Mouse (Mus musculus): ENCODE measurements around the gene Trcg1. TPM values are rescaled to one million over a fixed set of nuclear protein-coding genes. Genes with fewer than 3 reads are reported as not detected.

Trcg1 gene
- polyA plus RNA-seq, 1 experiment from 2014 or later, result not detected

- no peak overlapping the region for H3K27ac ChIP-seq (ENCODE audit: low read depth, low read length)
- no peaks in the 10 kb centered on the region for H3K9me3 ChIP-seq (ENCODE audit: control insufficient read depth, low read length)
- no peak overlapping the region for H3K9ac ChIP-seq (ENCODE audit: low read depth, low read length)
Measured at GRCm38 (mm10) chr9:57229726-57230125, 6.6 kb upstream of the Trcg1 start.

DNA sequence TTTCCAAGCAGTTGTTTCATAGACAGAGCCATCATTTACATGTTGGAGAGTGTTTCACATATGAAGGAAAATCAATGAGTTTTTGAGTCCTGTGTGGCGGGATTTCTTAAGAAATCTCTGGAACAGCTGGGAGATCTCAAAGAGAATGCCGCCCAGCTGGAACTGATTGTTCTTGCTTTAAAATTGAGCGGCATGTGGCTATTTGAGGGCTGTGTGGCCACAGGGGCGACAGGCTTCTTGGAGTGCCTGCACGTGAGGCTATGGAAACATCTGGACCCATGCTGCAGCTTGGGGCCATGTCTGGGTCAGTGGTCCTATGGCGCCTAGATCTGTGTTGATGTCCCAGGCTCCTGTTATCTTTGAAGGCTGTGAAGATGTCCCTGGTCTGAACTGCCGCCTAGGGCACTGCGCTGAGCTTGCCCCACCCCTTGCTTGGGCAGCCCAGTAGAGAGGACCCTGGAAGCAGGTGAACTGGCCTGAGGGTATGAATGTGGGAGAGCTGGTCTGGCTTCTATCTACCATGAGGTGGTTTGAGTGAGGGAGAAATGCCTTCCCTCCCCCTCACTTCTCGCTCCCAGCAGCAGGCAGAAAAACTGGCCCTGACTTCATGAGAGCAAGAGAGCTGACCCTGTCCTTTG is 6.1 kb upstream of the Trcg1 start:
- DNase-seq (ENCODE audit: low spot score) (no peak), ATAC-seq (ENCODE audit: low FRiP score) (no peak)
- Histone ChIP-seq H3K9me3 (ENCODE audit: control insufficient read depth, low read length) (no peaks in the 10 kb centered on the region), H3K27ac (ENCODE audit: low read depth, low read length) (no peak overlapping the region), H3K9ac (ENCODE audit: low read depth, low read length) (no peak overlapping the region), H3K36me3 (ENCODE audit: control insufficient read depth, insufficient read depth, low read length) (no peaks in the 10 kb centered on the region), H3K27me3 (ENCODE audit: control insufficient read depth, insufficient read depth, low read length) (no peaks in the 10 kb centered on the region), H3K4me1 (replicated peaks; ENCODE audit: control insufficient read depth, insufficient read depth, low read length) (no peaks in the 10 kb centered on the region), H3K4me3 (ENCODE audit: low read depth, low read length) (no peak overlapping the region), H3K4me2 (replicated peaks; ENCODE audit: low read depth, low read length) (no peak overlapping the region)
- 64% methylated on average over 9 of the region's 9 CpGs for WGBS

More at GRCm38 (mm10) chr9:57229726-57230125, 6.6 kb upstream of the Trcg1 start:
- 78% methylated on average over 4 of the region's 4 CpGs for WGBS
- Histone ChIP-seq H3K36me3 (ENCODE audit: control insufficient read depth, insufficient read depth, low read length) (no peaks in the 10 kb centered on the region), H3K4me2 (replicated peaks; ENCODE audit: low read depth, low read length) (no peak overlapping the region), H3K27me3 (ENCODE audit: control insufficient read depth, insufficient read depth, low read length) (no peaks in the 10 kb centered on the region), H3K4me1 (replicated peaks; ENCODE audit: control insufficient read depth, insufficient read depth, low read length) (no peaks in the 10 kb centered on the region), H3K4me3 (ENCODE audit: low read depth, low read length) (no peak overlapping the region)
- DNase-seq (ENCODE audit: low spot score), result no peak
- ATAC-seq (ENCODE audit: low FRiP score), result no peak

DNA sequence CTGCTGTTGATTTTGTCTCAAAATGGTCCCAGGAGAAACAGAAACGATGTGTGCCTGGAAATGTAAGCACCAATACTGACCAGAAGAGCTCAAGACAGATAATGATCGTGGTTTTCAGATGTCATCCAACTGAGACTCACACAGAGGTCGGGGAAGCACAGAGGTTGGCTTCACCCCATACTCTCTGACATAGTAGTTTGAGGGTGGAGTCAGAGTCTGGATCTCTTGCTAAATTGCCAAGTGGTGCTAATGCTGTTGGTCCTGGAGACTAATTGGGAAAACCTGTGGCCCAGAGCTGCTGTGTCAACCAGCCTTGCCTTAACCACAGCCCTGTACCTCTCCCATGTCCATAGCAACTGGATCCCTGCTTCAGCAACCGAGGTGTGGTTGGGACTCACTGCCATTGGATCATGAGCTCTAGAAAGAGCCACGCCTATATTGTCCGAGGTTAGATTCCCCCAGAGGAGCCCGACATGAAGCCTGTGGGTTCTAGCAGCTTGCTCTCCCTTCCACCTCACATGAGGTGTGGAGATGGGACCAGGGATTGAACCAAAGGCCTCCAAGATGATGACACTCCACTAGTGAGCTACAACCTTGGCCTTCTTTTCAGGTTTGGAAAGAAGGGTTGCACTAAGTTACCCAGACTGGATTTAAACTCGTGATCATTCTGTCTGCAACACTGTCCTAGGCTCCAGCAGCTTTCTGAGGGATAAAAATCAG is 4.7 kb upstream of the Trcg1 start:
- Histone ChIP-seq H3K4me1 (replicated peaks; ENCODE audit: control insufficient read depth, insufficient read depth, low read length) (no peaks in the 10 kb centered on the region), H3K36me3 (ENCODE audit: control insufficient read depth, insufficient read depth, low read length) (no peaks in the 10 kb centered on the region), H3K9me3 (ENCODE audit: control insufficient read depth, low read length) (no peaks in the 10 kb centered on the region), H3K9ac (ENCODE audit: low read depth, low read length) (no peak overlapping the region), H3K27ac (ENCODE audit: low read depth, low read length) (no peak overlapping the region), H3K27me3 (ENCODE audit: control insufficient read depth, insufficient read depth, low read length) (no peaks in the 10 kb centered on the region), H3K4me2 (replicated peaks; ENCODE audit: low read depth, low read length) (no peak overlapping the region), H3K4me3 (ENCODE audit: low read depth, low read length) (no peak overlapping the region)
- no peak for DNase-seq (ENCODE audit: low spot score)
- no peak for ATAC-seq (ENCODE audit: low FRiP score)
- 78% methylated on average over 8 of the region's 8 CpGs for WGBS

DNA sequence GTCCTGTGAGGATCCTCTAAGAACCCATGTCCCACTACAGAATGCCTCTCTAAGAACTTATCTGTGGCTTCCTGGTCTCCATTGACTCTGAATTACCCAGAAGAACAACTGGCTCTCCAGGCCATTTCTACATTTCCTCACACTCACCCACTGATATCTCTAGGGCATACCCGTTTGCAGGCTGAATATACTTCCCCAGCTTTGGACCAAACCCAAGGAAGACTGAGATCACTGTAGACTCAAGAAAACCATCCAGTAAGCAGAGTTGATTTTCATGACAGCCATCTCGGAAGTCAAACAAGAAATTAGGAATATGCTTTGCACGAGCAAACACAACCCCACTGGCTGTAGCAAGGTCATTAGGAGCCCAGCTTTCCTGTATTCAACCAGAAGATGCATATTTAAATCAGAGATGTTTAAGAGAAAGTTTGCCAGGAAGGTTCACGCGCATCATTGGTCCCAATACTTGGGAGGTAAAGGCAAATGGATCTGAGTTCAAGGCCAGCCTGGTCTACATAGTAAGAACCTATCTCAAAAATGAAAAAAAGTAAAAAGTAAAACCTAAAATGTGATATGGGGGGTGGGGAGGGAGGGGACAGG is 3.9 kb upstream of the Trcg1 start:
- Histone ChIP-seq H3K4me3 (ENCODE audit: low read depth, low read length) (no peak overlapping the region), H3K4me1 (replicated peaks; ENCODE audit: control insufficient read depth, insufficient read depth, low read length) (no peaks in the 10 kb centered on the region), H3K9ac (ENCODE audit: low read depth, low read length) (no peak overlapping the region), H3K36me3 (ENCODE audit: control insufficient read depth, insufficient read depth, low read length) (no peaks in the 10 kb centered on the region), H3K4me2 (replicated peaks; ENCODE audit: low read depth, low read length) (no peak overlapping the region), H3K27ac (ENCODE audit: low read depth, low read length) (no peak overlapping the region), H3K27me3 (ENCODE audit: control insufficient read depth, insufficient read depth, low read length) (no peaks in the 10 kb centered on the region), H3K9me3 (ENCODE audit: control insufficient read depth, low read length) (no peaks in the 10 kb centered on the region)
- WGBS, result 87% methylated on average over 5 of the region's 5 CpGs
- ATAC-seq (ENCODE audit: low FRiP score), result no peak
- no peak for DNase-seq (ENCODE audit: low spot score)

DNA sequence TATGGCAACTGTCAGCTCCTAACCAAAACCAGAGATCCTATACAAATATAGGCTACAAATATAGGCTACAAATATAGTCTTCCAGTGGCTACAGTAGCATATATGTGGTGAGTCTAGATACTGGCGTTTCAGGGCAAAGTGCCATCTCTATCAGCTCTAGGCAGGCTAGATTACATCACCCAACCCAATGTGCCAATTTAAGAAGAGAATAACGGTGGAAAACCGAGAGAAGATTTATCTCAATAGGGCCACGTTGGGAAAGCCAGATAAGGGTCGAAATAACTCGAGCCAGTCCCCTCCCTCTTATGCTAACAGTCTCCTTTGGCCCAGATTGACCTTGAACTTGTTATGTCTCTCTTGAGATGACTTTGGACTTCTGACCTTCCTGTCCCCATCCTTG is 3.2 kb upstream of the Trcg1 start:
- 83% methylated on average over 6 of the region's 6 CpGs for WGBS
- H3K27ac ChIP-seq (ENCODE audit: low read depth, low read length), result no peak overlapping the region
- no peaks in the 10 kb centered on the region for H3K4me1 ChIP-seq (replicated peaks; ENCODE audit: control insufficient read depth, insufficient read depth, low read length)
- H3K4me2 ChIP-seq (replicated peaks; ENCODE audit: low read depth, low read length), result no peak overlapping the region
- no peaks in the 10 kb centered on the region for H3K27me3 ChIP-seq (ENCODE audit: control insufficient read depth, insufficient read depth, low read length)
- no peaks in the 10 kb centered on the region for H3K36me3 ChIP-seq (ENCODE audit: control insufficient read depth, insufficient read depth, low read length)
- H3K9ac ChIP-seq (ENCODE audit: low read depth, low read length), result no peak overlapping the region
- no peak for ATAC-seq (ENCODE audit: low FRiP score)
- H3K9me3 ChIP-seq (ENCODE audit: control insufficient read depth, low read length), result no peaks in the 10 kb centered on the region
- H3K4me3 ChIP-seq (ENCODE audit: low read depth, low read length), result no peak overlapping the region
- DNase-seq (ENCODE audit: low spot score), result no peak

DNA sequence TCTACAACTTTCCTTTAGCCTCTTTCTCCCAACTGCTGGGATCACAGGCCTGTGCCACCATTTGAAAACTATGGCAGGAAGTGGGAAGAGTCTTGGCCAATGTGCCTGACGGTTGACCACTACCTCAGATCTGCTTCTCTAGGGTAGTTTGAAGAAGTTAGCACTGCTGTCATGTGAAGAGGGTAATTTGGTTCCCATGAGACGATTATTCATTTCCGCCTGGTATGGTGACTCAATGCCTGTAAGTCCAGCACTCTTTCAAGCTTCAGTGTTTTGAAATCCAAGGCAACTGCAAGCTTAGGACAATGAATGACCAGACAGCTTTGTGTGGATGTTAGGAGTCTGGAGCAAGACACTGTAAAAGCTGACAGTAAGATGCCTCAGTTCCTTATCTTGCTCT is 2.6 kb upstream of the Trcg1 start:
- DNase-seq (ENCODE audit: low spot score), result no peak
- H3K36me3 ChIP-seq (ENCODE audit: control insufficient read depth, insufficient read depth, low read length), result no peaks in the 10 kb centered on the region
- no peaks in the 10 kb centered on the region for H3K27me3 ChIP-seq (ENCODE audit: control insufficient read depth, insufficient read depth, low read length)
- ATAC-seq (ENCODE audit: low FRiP score), result no peak
- no peak overlapping the region for H3K4me2 ChIP-seq (replicated peaks; ENCODE audit: low read depth, low read length)
- H3K27ac ChIP-seq (ENCODE audit: low read depth, low read length), result no peak overlapping the region
- no peak overlapping the region for H3K4me3 ChIP-seq (ENCODE audit: low read depth, low read length)
- no peaks in the 10 kb centered on the region for H3K9me3 ChIP-seq (ENCODE audit: control insufficient read depth, low read length)
- H3K9ac ChIP-seq (ENCODE audit: low read depth, low read length), result no peak overlapping the region
- 85% methylated on average over 3 of the region's 3 CpGs for WGBS
- no peaks in the 10 kb centered on the region for H3K4me1 ChIP-seq (replicated peaks; ENCODE audit: control insufficient read depth, insufficient read depth, low read length)

DNA sequence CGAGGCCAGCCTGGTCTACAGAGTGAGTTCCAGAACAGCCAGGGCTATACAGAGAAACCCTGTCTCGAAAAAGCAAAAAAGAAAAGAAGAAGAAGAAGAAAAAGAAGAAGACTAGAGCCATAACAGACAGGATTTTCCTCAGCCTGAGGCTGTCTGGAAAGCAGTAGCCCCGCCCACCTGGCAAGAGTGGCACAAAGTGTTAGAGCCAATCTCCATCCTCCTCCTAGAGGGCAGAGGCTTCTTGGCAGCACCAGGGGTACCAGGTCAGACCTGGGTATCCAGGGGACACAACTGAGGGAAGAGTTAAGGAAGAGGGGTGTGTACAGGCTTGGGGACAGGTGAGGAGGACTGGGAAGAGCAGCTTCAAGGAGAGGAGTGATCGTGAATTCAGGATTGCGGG is 1.3 kb downstream of the Trcg1 start:
- Histone ChIP-seq H3K27ac (ENCODE audit: low read depth, low read length) (no peak overlapping the region), H3K4me2 (replicated peaks; ENCODE audit: low read depth, low read length) (no peak overlapping the region), H3K36me3 (ENCODE audit: control insufficient read depth, insufficient read depth, low read length) (no peaks in the 10 kb centered on the region), H3K9me3 (ENCODE audit: control insufficient read depth, low read length) (no peaks in the 10 kb centered on the region), H3K4me3 (ENCODE audit: low read depth, low read length) (no peak overlapping the region), H3K9ac (ENCODE audit: low read depth, low read length) (no peak overlapping the region), H3K4me1 (replicated peaks; ENCODE audit: control insufficient read depth, insufficient read depth, low read length) (no peaks in the 10 kb centered on the region), H3K27me3 (ENCODE audit: control insufficient read depth, insufficient read depth, low read length) (no peaks in the 10 kb centered on the region)
- DNase-seq (ENCODE audit: low spot score) (no peak), ATAC-seq (ENCODE audit: low FRiP score) (no peak)
- WGBS, result 81% methylated on average over 5 of the region's 5 CpGs

- no peak overlapping the region for H3K4me2 ChIP-seq (replicated peaks; ENCODE audit: low read depth, low read length)
- H3K27me3 ChIP-seq (ENCODE audit: control insufficient read depth, insufficient read depth, low read length), result no peaks in the 10 kb centered on the region
- H3K9me3 ChIP-seq (ENCODE audit: control insufficient read depth, low read length), result no peaks in the 10 kb centered on the region
- 96% methylated on average over 2 of the region's 2 CpGs for WGBS
- DNase-seq (ENCODE audit: low spot score), result no peak
- no peaks in the 10 kb centered on the region for H3K4me1 ChIP-seq (replicated peaks; ENCODE audit: control insufficient read depth, insufficient read depth, low read length)
- no peak for ATAC-seq (ENCODE audit: low FRiP score)
- H3K36me3 ChIP-seq (ENCODE audit: control insufficient read depth, insufficient read depth, low read length), result no peaks in the 10 kb centered on the region
- H3K9ac ChIP-seq (ENCODE audit: low read depth, low read length), result no peak overlapping the region
- H3K27ac ChIP-seq (ENCODE audit: low read depth, low read length), result no peak overlapping the region
- no peak overlapping the region for H3K4me3 ChIP-seq (ENCODE audit: low read depth, low read length)
Measured at GRCm38 (mm10) chr9:57238220-57238619, 1.9 kb downstream of the Trcg1 start.

GRCm38 (mm10) chr9:57241111-57241510 is 4.8 kb downstream of the Trcg1 start:
- Histone ChIP-seq H3K4me2 (replicated peaks; ENCODE audit: low read depth, low read length) (no peak overlapping the region), H3K4me1 (replicated peaks; ENCODE audit: control insufficient read depth, insufficient read depth, low read length) (no peaks in the 10 kb centered on the region), H3K4me3 (ENCODE audit: low read depth, low read length) (no peak overlapping the region), H3K9ac (ENCODE audit: low read depth, low read length) (no peak overlapping the region), H3K27ac (ENCODE audit: low read depth, low read length) (no peak overlapping the region), H3K36me3 (ENCODE audit: control insufficient read depth, insufficient read depth, low read length) (no peaks in the 10 kb centered on the region), H3K27me3 (ENCODE audit: control insufficient read depth, insufficient read depth, low read length) (no peaks in the 10 kb centered on the region), H3K9me3 (ENCODE audit: control insufficient read depth, low read length) (no peaks in the 10 kb centered on the region)
- ATAC-seq (ENCODE audit: low FRiP score) (no peak), DNase-seq (ENCODE audit: low spot score) (no peak)
- 77% methylated on average over 5 of the region's 5 CpGs for WGBS
